Mouse (Mus musculus) bone marrow, adult 2 months (tissue): Measurements from ENCODE around the gene Bmp15.

Experiments used
- CTCF ChIP-seq: fragments of 200-500 bp; IDR thresholded peaks from 2 replicates; pipeline ENCODE4 v1.5.1; 2011; ENCODE audit warnings: low read length, control low read depth; ENCODE audit not compliant: control insufficient read depth, insufficient read depth
- POLR2A ChIP-seq: fragments of 200-500 bp; IDR thresholded peaks from 2 replicates; pipeline ENCODE4 v1.6.1; 2011; ENCODE audit warnings: low read depth, mild to moderate bottlenecking, control low read depth, low read length, borderline replicate concordance; ENCODE audit not compliant: control insufficient read depth

- no peak for TF ChIP-seq POLR2A
- no peak for TF ChIP-seq CTCF
Observed at GRCm38 (mm10) chrX:6345273-6345959, 24.9 kb upstream of the Bmp15 start.
